In the genomic region with DNA sequence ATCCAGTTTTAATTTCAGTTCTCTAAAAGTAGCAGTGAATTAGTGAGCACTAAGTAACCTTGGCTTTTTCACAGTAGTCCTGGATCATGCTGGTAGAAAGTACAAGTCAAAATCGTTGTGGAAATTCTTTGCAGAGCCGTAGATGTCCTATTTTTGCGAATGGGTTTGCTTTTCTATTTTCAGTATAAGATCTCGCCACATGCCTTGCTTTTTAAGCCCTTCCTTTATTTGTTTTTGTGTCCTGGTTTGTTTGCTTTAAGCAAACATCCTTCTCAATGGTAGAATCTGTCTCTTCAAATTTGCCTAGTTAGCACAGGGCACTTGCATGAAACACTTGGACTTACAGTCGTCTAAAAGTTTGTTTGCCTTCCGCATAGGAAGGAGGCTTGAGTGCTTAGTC, we compare ENCODE assay signal across 8 mouse cellular contexts. TPM values are rescaled to one million over a fixed set of nuclear protein-coding genes. Genes with fewer than 3 reads are reported as not detected.
DNase-seq lines count a peak whose midpoint lies in the region; ATAC-seq and TF ChIP-seq lines count a peak whose summit lies in the region.

No protein-coding gene starts in this region.

- peak overlapping the region; percentile 18 for H3K4me3 ChIP-seq in kidney, embryonic 16.5 days (ENCODE audit: low read length)
- no peak overlapping the region for H3K4me3 ChIP-seq in kidney, adult 2 months (ENCODE audit: insufficient read depth, low read depth, low read length)
- H3K4me3 ChIP-seq in embryonic facial prominence, embryonic 15.5 days (replicated peaks), result 0 out of 2 replicates have a peak overlapping the region, but pooled peaks have one; percentile 0
- no peak overlapping the region; the same call in 1 of the 2 replicates for H3K4me3 ChIP-seq in limb, embryonic 12.5 days (replicated peaks)
- H3K4me3 ChIP-seq in neural tube, embryonic 13.5 days, result peak overlapping the region; percentile 2; the same call in 1 of the 2 replicates

- WGBS in kidney, embryonic 16.5 days, result 61% methylated on average over 6 of the region's 6 CpGs
- 45% methylated on average over 6 of the region's 6 CpGs for WGBS in kidney, adult 2 months
- 53% methylated on average over 6 of the region's 6 CpGs for WGBS in embryonic facial prominence, embryonic 15.5 days
- WGBS in limb, embryonic 12.5 days, result 76% methylated on average over 6 of the region's 6 CpGs
- 78% methylated on average over 6 of the region's 6 CpGs for WGBS in neural tube, embryonic 13.5 days

- H3K27ac ChIP-seq in kidney, embryonic 16.5 days (ENCODE audit: low read length), result no peak overlapping the region
- no peak overlapping the region; the same call in 1 of the 2 replicates for H3K27ac ChIP-seq in kidney, adult 2 months (ENCODE audit: insufficient read depth, low read depth, low read length)
- no peak overlapping the region for H3K27ac ChIP-seq in embryonic facial prominence, embryonic 15.5 days (replicated peaks)
- no peak overlapping the region for H3K27ac ChIP-seq in limb, embryonic 12.5 days
- no peak overlapping the region for H3K27ac ChIP-seq in neural tube, embryonic 13.5 days (replicated peaks)

- H3K4me1 ChIP-seq in kidney, embryonic 16.5 days (ENCODE audit: insufficient read depth, low read length), result peaks cover 23% of the 10 kb centered on the region
- H3K4me1 ChIP-seq in kidney, adult 2 months (ENCODE audit: control insufficient read depth, insufficient read depth, low read length), result peaks cover 9% of the 10 kb centered on the region; the same call in 1 of the 2 replicates
- H3K4me1 ChIP-seq in embryonic facial prominence, embryonic 15.5 days, result peaks cover 29% of the 10 kb centered on the region
- peaks cover 21% of the 10 kb centered on the region for H3K4me1 ChIP-seq in limb, embryonic 12.5 days (replicated peaks)
- peaks cover 65% of the 10 kb centered on the region for H3K4me1 ChIP-seq in neural tube, embryonic 13.5 days (replicated peaks)

- H3K36me3 ChIP-seq in kidney, embryonic 16.5 days (ENCODE audit: insufficient read depth, low read length), result 0 out of 2 replicates have a peak, but pooled peaks cover 6% of the 10 kb centered on the region
- H3K36me3 ChIP-seq in kidney, adult 2 months (ENCODE audit: control insufficient read depth, insufficient read depth, low read length), result no peaks in the 10 kb centered on the region
- H3K36me3 ChIP-seq in embryonic facial prominence, embryonic 15.5 days, result no peaks in the 10 kb centered on the region
- peaks cover 20% of the 10 kb centered on the region; the same call in 1 of the 2 replicates for H3K36me3 ChIP-seq in limb, embryonic 12.5 days
- no peaks in the 10 kb centered on the region; the same call in 1 of the 2 replicates for H3K36me3 ChIP-seq in neural tube, embryonic 13.5 days

- ATAC-seq in kidney, embryonic 16.5 days (ENCODE audit: low FRiP score, low TSS enrichment), result no peak
- ATAC-seq in embryonic facial prominence, embryonic 15.5 days (ENCODE audit: insufficient number of reproducible peaks, low FRiP score, low TSS enrichment, low read depth), result no peak
- ATAC-seq in limb, embryonic 12.5 days (ENCODE audit: insufficient number of reproducible peaks, insufficient read depth, low FRiP score, low TSS enrichment, low read depth), result no peak
- ATAC-seq in neural tube, embryonic 13.5 days (ENCODE audit: low read depth), result no peak

- H3K4me2 ChIP-seq in kidney, embryonic 16.5 days (replicated peaks; ENCODE audit: low read depth, low read length), result peak overlapping the region; percentile 40
- peak overlapping the region; percentile 59 for H3K4me2 ChIP-seq in embryonic facial prominence, embryonic 15.5 days (replicated peaks)
- H3K4me2 ChIP-seq in limb, embryonic 12.5 days, result peak overlapping the region; percentile 84
- H3K4me2 ChIP-seq in neural tube, embryonic 13.5 days, result peak overlapping the region; percentile 88

- no peak for TF ChIP-seq POLR2A in kidney, adult 2 months (IDR thresholded peaks at IDR 0.05; ENCODE audit: low read depth, low read length)

- no peaks in the 10 kb centered on the region for H3K27me3 ChIP-seq in kidney, embryonic 16.5 days (ENCODE audit: insufficient read depth, low read length)
- H3K27me3 ChIP-seq in kidney, adult 2 months (replicated peaks; ENCODE audit: control insufficient read depth, insufficient read depth, low read length), result no peaks in the 10 kb centered on the region
- H3K27me3 ChIP-seq in embryonic facial prominence, embryonic 15.5 days, result no peaks in the 10 kb centered on the region
- H3K27me3 ChIP-seq in limb, embryonic 12.5 days, result no peaks in the 10 kb centered on the region
- H3K27me3 ChIP-seq in neural tube, embryonic 13.5 days, result no peaks in the 10 kb centered on the region

- H3K9ac ChIP-seq in kidney, embryonic 16.5 days (replicated peaks; ENCODE audit: low read length), result no peak overlapping the region
- H3K9ac ChIP-seq in embryonic facial prominence, embryonic 15.5 days, result no peak overlapping the region
- H3K9ac ChIP-seq in limb, embryonic 12.5 days (replicated peaks), result no peak overlapping the region
- H3K9ac ChIP-seq in neural tube, embryonic 13.5 days, result peak overlapping the region; percentile 13; the same call in 1 of the 2 replicates

- H3K9me3 ChIP-seq in kidney, embryonic 16.5 days (ENCODE audit: low read length), result no peaks in the 10 kb centered on the region
- H3K9me3 ChIP-seq in embryonic facial prominence, embryonic 15.5 days (replicated peaks), result no peaks in the 10 kb centered on the region
- no peaks in the 10 kb centered on the region for H3K9me3 ChIP-seq in limb, embryonic 12.5 days
- no peaks in the 10 kb centered on the region for H3K9me3 ChIP-seq in neural tube, embryonic 13.5 days

- DNase-seq in kidney, adult 2 months, result no peak
- DNase-seq in layer of hippocampus, adult 9-11 months, result no peak
- DNase-seq in layer of hippocampus, postnatal 10 days (ENCODE audit: low spot score in 2 of 2), result no peak
- DNase-seq in kidney, adult 9 months, result no peak

- no peak for TF ChIP-seq CTCF in kidney, adult 2 months (conservative IDR thresholded peaks at IDR 0.05; ENCODE audit: insufficient read depth, insufficient read length, low read depth, low read length)

RNA-seq across cellular contexts. Expression of a gene that starts 2.3 kb away (rescaled TPM):
- polyA plus RNA-seq in kidney, embryonic 16.5 days (2015; fragmentation: Nextera tagmentation; extraction: Ambion mirVana), result 76.9 and 88.9 TPM in 2 replicates
- polyA plus RNA-seq in kidney, adult 2 months (2012; rRNA removed), result 12.7 and 14.7 TPM in 2 replicates
- polyA plus RNA-seq in embryonic facial prominence, embryonic 15.5 days (2015; fragmentation: Nextera tagmentation; extraction: Ambion mirVana), result 84.1 and 84.4 TPM in 2 replicates
- polyA plus RNA-seq in limb, embryonic 12.5 days (2016; fragmentation: Nextera tagmentation; extraction: Ambion mirVana), result 100.0 and 105 TPM in 2 replicates
- polyA plus RNA-seq in neural tube, embryonic 13.5 days (2015; fragmentation: Nextera tagmentation; extraction: Ambion mirVana), result 110 and 120 TPM in 2 replicates
- total RNA-seq in layer of hippocampus, postnatal 10 days (2021), result 10 to 100 TPM; 50.5 to 54.4 TPM

RNA-seq across cellular contexts. Expression of a gene that starts 47.0 kb away (rescaled TPM):
- 2.0 and 3.2 TPM in 2 replicates for polyA plus RNA-seq in kidney, embryonic 16.5 days (2015; fragmentation: Nextera tagmentation; extraction: Ambion mirVana)
- polyA plus RNA-seq in kidney, adult 2 months (2012; rRNA removed), result 67.8 and 81.0 TPM in 2 replicates
- polyA plus RNA-seq in embryonic facial prominence, embryonic 15.5 days (2015; fragmentation: Nextera tagmentation; extraction: Ambion mirVana), result 0.12 and 0.13 TPM in 2 replicates
- polyA plus RNA-seq in limb, embryonic 12.5 days (2016; fragmentation: Nextera tagmentation; extraction: Ambion mirVana), result 0.13 and 0.17 TPM in 2 replicates
- 0.18 TPM in 1 of 2 replicates, not detected in the other for polyA plus RNA-seq in neural tube, embryonic 13.5 days (2015; fragmentation: Nextera tagmentation; extraction: Ambion mirVana)
- total RNA-seq in layer of hippocampus, postnatal 10 days (2021), result not detected

Comparison
In these comparisons a context has a peak if more than half of its experiments do, and no peak if none do; other contexts are left out.
1. H3K4me3 ChIP-seq: peak in kidney, embryonic 16.5 days (single experiment), embryonic facial prominence, embryonic 15.5 days (single experiment) and neural tube, embryonic 13.5 days (single experiment); none in kidney, adult 2 months (single experiment) and limb, embryonic 12.5 days (single experiment).
2. RNA of a gene that starts 47.0 kb away (polyA plus RNA-seq): 67.8 to 81.0 TPM in kidney, adult 2 months; 2.0 to 3.2 TPM in kidney, embryonic 16.5 days, 0.18 TPM in neural tube, embryonic 13.5 days, 0.13 to 0.17 TPM in limb, embryonic 12.5 days and 0.12 to 0.13 TPM in embryonic facial prominence, embryonic 15.5 days; every median in the first group is over 10 times any median in the second.
3. Peak in every context shown above with its lines, with median percentiles within 50 percentile points of each other: H3K4me2 ChIP-seq.